Mouse (Mus musculus) ES-E14 (cell line): ENCODE data around the gene Fbxw8.

Source experiments
- CHD2 ChIP-seq: IDR thresholded peaks from 2 replicates; pipeline ENCODE4 v1.6.1; 2014; ENCODE audit warnings: mild to moderate bottlenecking, low read depth, low read length, inconsistent platforms
- ZC3H11A ChIP-seq: IDR thresholded peaks from 2 replicates; pipeline ENCODE4 v1.6.1; 2012; ENCODE audit warnings: low read depth, mild to moderate bottlenecking, inconsistent platforms, low read length, borderline replicate concordance
- ZNF384 ChIP-seq: IDR thresholded peaks from 2 replicates; pipeline ENCODE4 v1.6.1; 2012; ENCODE audit warnings: low read depth, low read length, inconsistent platforms

DNA sequence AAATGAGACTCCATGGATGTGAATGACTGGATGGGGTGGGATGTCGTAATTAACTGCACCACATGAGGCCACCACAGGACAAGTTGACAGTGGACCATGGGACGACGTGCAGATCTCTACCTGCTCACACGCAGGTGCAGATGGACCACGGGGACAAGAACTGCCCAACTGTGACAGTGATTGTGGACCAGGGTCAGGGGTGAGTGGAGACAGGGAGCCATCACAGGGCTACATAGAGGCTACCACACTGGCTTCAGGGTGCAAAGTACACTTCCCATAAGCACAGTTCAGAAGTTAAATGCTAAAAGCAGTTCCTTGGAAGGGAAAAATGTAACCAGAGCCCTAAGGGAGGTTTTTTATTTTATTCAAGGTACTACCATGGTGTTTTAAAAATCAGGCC lies 83.5 kb downstream of the Fbxw8 start:
- TF ChIP-seq ZC3H11A (no peak), CHD2 (no peak), ZNF384 (no peak)
